Mouse (Mus musculus): ENCODE measurements around the gene Sacs. TPM values are rescaled to one million over a fixed set of nuclear protein-coding genes. Genes with fewer than 3 reads are reported as not detected.
A peak's percentile ranks its signal among the peaks of the same experiment; 100 is the strongest.

The Sacs gene
- polyA plus RNA-seq (2011; ENCODE audit: insufficient read depth, insufficient read length, low replicate concordance, missing spikeins) = 2.5 TPM in 2 replicates

DNA sequence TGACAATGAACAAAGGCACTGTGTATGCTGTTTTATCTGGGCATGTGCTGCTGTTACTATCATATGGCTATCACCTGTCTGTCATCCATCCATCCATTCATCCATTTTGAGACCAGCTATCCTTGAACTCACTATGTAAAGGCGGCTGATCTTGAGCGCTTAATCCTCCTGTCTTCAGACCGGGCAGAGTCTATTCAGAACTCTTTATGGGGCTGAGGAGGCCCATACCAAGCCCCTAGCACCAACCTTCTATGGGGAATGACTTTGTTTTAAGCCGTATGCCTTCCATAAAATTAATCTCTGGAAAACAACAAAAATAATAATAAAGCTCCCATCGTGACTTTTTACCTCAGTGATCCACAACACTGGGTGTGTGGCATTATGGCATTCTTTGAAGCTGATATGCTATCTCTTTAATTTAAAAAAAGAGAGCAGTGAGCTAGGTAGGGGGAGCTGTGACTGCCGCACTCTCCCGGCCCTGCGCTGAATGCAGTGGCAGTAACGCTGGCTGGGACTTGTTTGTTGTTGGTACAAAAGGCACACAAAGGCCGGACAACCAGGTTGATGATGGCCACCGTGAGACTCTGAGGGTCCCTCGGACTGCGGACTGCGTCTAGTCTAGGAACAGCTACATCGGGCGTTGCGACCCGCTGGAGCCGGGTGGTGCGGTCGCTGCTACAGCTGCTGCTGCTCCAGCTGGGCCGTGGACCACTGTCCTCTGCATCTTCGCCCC, at the start of gene Sacs:
Sacs (plus strand) TSS at position 464 of the 733 bp plus-strand sequence.
- H3K4me1 ChIP-seq (ENCODE audit: control insufficient read depth, insufficient read depth, low read length) = no peaks in the 10 kb centered on the region
- no peak within 1 kb of the TSS for H3K27ac ChIP-seq (ENCODE audit: control insufficient read depth, insufficient read depth, low read depth, low read length, poor library complexity)
- H3K4me3 ChIP-seq (replicated peaks; ENCODE audit: control insufficient read depth, low read depth, low read length) = no peak within 1 kb of the TSS
- TF ChIP-seq POLR2A (IDR thresholded peaks at IDR 0.05; ENCODE audit: borderline replicate concordance, control insufficient read depth, low read depth, low read length) (no peak), CTCF (IDR thresholded peaks at IDR 0.05; ENCODE audit: control insufficient read depth, insufficient read depth, low read length) (no peak)
- whole genome bisulfite sequencing = 15% methylated on average over 23 of the region's 23 CpGs

DNA sequence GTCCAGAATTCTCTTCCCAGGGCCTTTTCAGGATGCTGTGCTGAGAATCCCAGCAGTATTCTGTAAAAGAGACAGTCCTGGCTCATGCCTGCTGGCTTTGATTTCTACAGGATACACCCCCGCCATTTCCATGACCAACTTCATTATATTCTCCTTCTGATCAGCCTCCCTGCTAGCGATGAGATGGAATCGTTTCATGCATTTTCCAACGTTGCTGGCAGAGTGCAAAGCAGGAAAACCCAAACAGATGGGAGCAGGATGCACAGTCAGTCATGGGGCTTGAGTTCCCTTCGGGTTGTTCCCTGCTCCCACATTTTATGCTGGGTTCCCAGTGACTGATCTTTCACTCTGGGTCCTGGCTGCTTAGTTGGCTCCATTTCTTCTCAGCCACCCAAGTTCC, 47.3 kb upstream of the Sacs start:
- H3K4me3 ChIP-seq (replicated peaks; ENCODE audit: control insufficient read depth, low read depth, low read length) = no peak overlapping the region
- H3K27ac ChIP-seq (ENCODE audit: control insufficient read depth, insufficient read depth, low read depth, low read length, poor library complexity) = no peak overlapping the region
- no peaks in the 10 kb centered on the region for H3K4me1 ChIP-seq (ENCODE audit: control insufficient read depth, insufficient read depth, low read length)
- WGBS = 74% methylated on average over 5 of the region's 5 CpGs
- TF ChIP-seq POLR2A (IDR thresholded peaks at IDR 0.05; ENCODE audit: borderline replicate concordance, control insufficient read depth, low read depth, low read length) = no peak
- TF ChIP-seq CTCF (IDR thresholded peaks at IDR 0.05; ENCODE audit: control insufficient read depth, insufficient read depth, low read length) = no peak

DNA sequence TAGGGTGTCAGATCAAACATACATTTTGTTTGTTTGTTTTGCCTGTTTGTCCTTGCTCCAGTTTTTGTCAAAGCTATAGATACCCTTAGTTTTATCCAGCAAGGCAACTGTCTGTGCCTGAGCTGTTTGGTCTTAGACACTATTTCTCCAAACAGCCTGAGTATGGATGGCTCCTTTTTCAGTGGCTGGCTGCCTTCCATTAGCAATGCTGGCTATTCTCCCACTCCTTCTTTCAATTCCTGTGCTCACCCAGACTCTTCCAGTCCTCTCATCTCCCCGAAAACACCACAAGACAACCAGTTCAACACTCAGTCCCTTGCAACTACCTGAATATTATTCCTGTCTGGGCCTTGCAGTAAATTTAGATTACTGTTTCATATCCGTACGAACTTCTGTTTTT, 46.2 kb upstream of the Sacs start:
- Histone ChIP-seq H3K4me1 (ENCODE audit: control insufficient read depth, insufficient read depth, low read length) (no peaks in the 10 kb centered on the region), H3K4me3 (replicated peaks; ENCODE audit: control insufficient read depth, low read depth, low read length) (no peak overlapping the region), H3K27ac (ENCODE audit: control insufficient read depth, insufficient read depth, low read depth, low read length, poor library complexity) (no peak overlapping the region)
- WGBS = 80% methylated on average over 3 of the region's 3 CpGs
- TF ChIP-seq POLR2A (IDR thresholded peaks at IDR 0.05; ENCODE audit: borderline replicate concordance, control insufficient read depth, low read depth, low read length) (no peak), CTCF (IDR thresholded peaks at IDR 0.05; ENCODE audit: control insufficient read depth, insufficient read depth, low read length) (no peak)

DNA sequence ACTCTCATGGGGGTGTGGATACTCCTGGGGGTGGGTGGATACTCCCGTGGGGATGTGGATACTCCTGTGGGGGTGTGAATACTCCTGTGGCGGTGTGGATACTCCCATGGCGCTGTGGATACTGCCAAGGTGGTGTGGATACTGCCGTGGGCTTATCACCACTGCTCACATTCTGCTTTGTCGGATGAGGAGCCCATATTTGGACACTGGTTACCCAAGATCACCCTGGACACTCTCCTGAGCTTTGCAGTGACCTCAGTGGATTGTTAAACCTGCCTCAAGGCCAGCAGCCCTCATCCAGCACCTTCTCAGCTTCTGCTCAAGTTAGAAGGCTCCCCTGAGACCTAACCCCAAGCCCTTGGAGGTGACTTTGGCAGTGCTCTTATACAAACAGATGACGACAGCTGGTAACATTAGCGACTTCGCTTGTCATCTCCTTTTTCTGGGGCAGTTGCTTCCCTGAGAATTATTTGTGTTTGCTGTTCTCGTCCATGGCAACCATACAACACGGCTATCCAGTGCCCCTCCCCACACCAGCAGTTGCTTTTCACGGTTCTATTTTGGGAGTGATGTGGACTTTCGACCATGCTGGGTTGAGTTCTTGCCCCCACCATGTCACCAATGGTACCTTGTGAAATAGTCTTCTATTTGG, 40.2 kb upstream of the Sacs start:
- Histone ChIP-seq H3K4me1 (ENCODE audit: control insufficient read depth, insufficient read depth, low read length) (no peaks in the 10 kb centered on the region), H3K4me3 (replicated peaks; ENCODE audit: control insufficient read depth, low read depth, low read length) (no peak overlapping the region), H3K27ac (ENCODE audit: control insufficient read depth, insufficient read depth, low read depth, low read length, poor library complexity) (no peak overlapping the region)
- WGBS = 75% methylated on average over 12 of the region's 12 CpGs
- TF ChIP-seq CTCF (IDR thresholded peaks at IDR 0.05; ENCODE audit: control insufficient read depth, insufficient read depth, low read length) (no peak), POLR2A (IDR thresholded peaks at IDR 0.05; ENCODE audit: borderline replicate concordance, control insufficient read depth, low read depth, low read length) (no peak)

DNA sequence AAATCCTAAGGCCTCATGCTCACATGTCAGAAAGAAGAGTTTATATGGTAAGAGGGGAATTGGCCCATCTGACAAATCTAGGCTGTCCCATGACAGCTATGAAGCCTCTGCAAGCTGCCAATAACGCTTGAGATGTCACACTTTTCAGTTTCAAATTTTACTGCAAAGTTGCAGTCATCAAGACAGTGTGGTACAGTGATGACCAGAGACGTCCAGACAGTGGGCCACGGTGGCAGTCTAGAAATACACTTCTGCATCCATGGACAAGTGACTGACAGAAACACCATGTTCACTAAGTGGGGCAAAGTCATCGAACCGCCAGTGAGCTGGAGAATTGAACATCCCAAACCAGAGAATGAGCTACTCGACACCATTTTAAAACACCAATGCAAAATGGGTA, 37.5 kb upstream of the Sacs start:
- no peak overlapping the region for H3K27ac ChIP-seq (ENCODE audit: control insufficient read depth, insufficient read depth, low read depth, low read length, poor library complexity)
- H3K4me1 ChIP-seq (ENCODE audit: control insufficient read depth, insufficient read depth, low read length) = no peaks in the 10 kb centered on the region
- 77% methylated on average over 6 of the region's 6 CpGs for WGBS
- no peak overlapping the region for H3K4me3 ChIP-seq (replicated peaks; ENCODE audit: control insufficient read depth, low read depth, low read length)
- TF ChIP-seq CTCF (IDR thresholded peaks at IDR 0.05; ENCODE audit: control insufficient read depth, insufficient read depth, low read length) = no peak

DNA sequence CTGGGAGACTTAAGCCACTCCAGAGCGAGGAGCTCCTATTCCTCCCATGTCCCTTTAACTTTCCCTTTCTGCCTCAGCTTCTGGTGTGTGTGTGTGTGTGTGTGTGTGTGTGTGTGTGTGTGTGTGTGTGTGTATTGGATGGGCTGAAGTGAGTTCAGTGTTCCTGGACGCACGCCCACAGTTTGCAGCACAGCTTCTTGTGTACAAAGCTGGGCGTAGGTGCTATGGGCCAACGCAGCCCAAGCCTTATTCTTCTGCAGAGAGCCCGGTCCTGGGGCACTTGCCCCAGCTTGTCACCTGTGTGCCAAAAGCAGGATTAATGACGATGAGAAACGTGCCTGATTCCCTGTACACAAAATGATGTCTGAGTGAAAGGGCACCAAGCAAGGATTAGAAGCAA, 31.9 kb upstream of the Sacs start:
- 75% methylated on average over 8 of the region's 8 CpGs for WGBS
- H3K4me3 ChIP-seq (replicated peaks; ENCODE audit: control insufficient read depth, low read depth, low read length) = no peak overlapping the region
- H3K27ac ChIP-seq (ENCODE audit: control insufficient read depth, insufficient read depth, low read depth, low read length, poor library complexity) = no peak overlapping the region
- TF ChIP-seq POLR2A (IDR thresholded peaks at IDR 0.05; ENCODE audit: borderline replicate concordance, control insufficient read depth, low read depth, low read length) = no peak
- no peak for TF ChIP-seq CTCF (IDR thresholded peaks at IDR 0.05; ENCODE audit: control insufficient read depth, insufficient read depth, low read length)
- H3K4me1 ChIP-seq (ENCODE audit: control insufficient read depth, insufficient read depth, low read length) = no peaks in the 10 kb centered on the region

DNA sequence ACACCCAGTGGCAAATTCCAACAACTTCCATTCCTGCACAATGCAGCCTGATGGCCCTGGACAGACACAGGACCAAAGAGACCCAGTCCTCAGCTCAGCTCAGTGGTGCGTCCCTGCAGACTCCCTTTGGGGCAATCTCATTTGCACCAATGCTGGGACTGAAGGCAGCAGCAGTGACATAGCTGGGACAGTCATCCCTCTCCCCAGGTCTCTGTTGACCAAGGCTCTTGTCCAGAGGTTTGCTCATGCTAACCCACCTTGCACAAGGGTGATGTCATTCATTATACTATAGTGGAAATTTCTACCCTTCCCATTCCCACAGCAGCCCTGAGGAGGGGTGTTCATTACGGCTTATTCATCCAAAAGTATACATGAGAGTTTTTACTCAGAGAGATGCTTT, 29.6 kb upstream of the Sacs start:
- TF ChIP-seq CTCF (IDR thresholded peaks at IDR 0.05; ENCODE audit: control insufficient read depth, insufficient read depth, low read length) = no peak
- no peak for TF ChIP-seq POLR2A (IDR thresholded peaks at IDR 0.05; ENCODE audit: borderline replicate concordance, control insufficient read depth, low read depth, low read length)
- Histone ChIP-seq H3K4me3 (replicated peaks; ENCODE audit: control insufficient read depth, low read depth, low read length) (no peak overlapping the region), H3K4me1 (ENCODE audit: control insufficient read depth, insufficient read depth, low read length) (no peaks in the 10 kb centered on the region), H3K27ac (ENCODE audit: control insufficient read depth, insufficient read depth, low read depth, low read length, poor library complexity) (no peak overlapping the region)
- 89% methylated on average over 2 of the region's 2 CpGs for WGBS

DNA sequence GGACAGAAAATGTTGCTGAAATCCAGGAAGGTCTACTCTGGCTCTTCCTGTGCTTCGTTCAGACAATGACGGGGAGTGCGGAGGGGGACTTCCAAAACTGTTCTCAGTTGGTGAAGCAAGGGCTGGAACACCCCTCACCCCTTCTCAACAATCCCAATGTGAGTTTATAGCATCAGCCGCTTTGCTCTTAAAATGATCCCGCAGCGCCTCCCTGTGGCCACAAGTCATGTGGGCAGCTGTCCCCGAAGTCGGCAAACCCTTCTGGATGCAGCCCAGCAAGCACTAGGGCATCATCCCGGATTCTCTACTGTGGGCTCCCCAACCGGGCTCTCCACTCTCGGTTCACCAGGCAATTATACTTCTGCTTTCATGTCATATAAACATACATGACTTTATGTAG, 25.9 kb upstream of the Sacs start:
- no peak overlapping the region for H3K4me3 ChIP-seq (replicated peaks; ENCODE audit: control insufficient read depth, low read depth, low read length)
- H3K27ac ChIP-seq (ENCODE audit: control insufficient read depth, insufficient read depth, low read depth, low read length, poor library complexity) = no peak overlapping the region
- 4% methylated on average over 11 of the region's 11 CpGs for WGBS
- no peaks in the 10 kb centered on the region for H3K4me1 ChIP-seq (ENCODE audit: control insufficient read depth, insufficient read depth, low read length)
- TF ChIP-seq CTCF (IDR thresholded peaks at IDR 0.05; ENCODE audit: control insufficient read depth, insufficient read depth, low read length) (peak; percentile 61), POLR2A (IDR thresholded peaks at IDR 0.05; ENCODE audit: borderline replicate concordance, control insufficient read depth, low read depth, low read length) (no peak)

All from bone marrow, adult 2 months (tissue).